Mouse (Mus musculus): ENCODE measurements around the gene Sulf2. TPM values are rescaled to one million over a fixed set of nuclear protein-coding genes. Genes with fewer than 3 reads are reported as not detected.
A peak's percentile ranks its signal among the peaks of the same experiment; 100 is the strongest.

Gene Sulf2
- total and polyA plus RNA-seq, 3 experiments = not detected

GRCm38 (mm10) chr2:166074322-166074721 lies 81.1 kb downstream of the Sulf2 start:
- in situ Hi-C loops (cut with MboI; ENCODE audit: low pct_ligation_motif_present, low pct_unique_long_range_greater_than_20kb, low sequenced_read_pairs) = no loop called here
- Histone ChIP-seq H3K4me3 (replicated peaks in 1 of 3; ENCODE audit: low read depth in 2 of 3, low read length in 2 of 3, poor library complexity in 1 of 3) (no peak overlapping the region), H3K9me3 (replicated peaks; ENCODE audit: low read length) (no peaks in the 10 kb centered on the region), H3K4me2 (ENCODE audit: insufficient read depth, low read depth, poor library complexity, severe bottlenecking) (no peak overlapping the region), H3K27me3 (replicated peaks) (no peaks in the 10 kb centered on the region), H3K9ac (ENCODE audit: insufficient read depth, low read depth) (no peak overlapping the region), H3K79me2 (replicated peaks; ENCODE audit: control insufficient read depth, extremely low read depth, insufficient read depth, poor library complexity, severe bottlenecking) (no peaks in the 10 kb centered on the region), H3K36me3 (replicated peaks in 1 of 2; ENCODE audit: control insufficient read depth in 1 of 2, insufficient read depth in 1 of 2, low read length in 1 of 2) (peaks cover 22 to 37% of the 10 kb centered on the region in 2 experiments), H3K27ac (ENCODE audit: insufficient read depth, low read depth) (no peak overlapping the region), H3K4me1 (ENCODE audit: control insufficient read depth in 1 of 2, insufficient read depth in 2 of 2) (peaks cover 0 to 2% of the 10 kb centered on the region in 2 experiments; a peak in 1 of 4 replicates)
- dilution Hi-C loops (cut with MboI; ENCODE audit: extremely low pct_ligation_motif_present, extremely low pct_unique_long_range_greater_than_20kb, low sequenced_read_pairs) = no loop called here
- DNase-seq (ENCODE audit: extremely low read depth) = no peak
- TF ChIP-seq POLR2AphosphoS2 (IDR thresholded peaks at IDR 0.05; ENCODE audit: low read depth, low read length) = peak; percentile 52; the same call in 1 of the 2 replicates
- no peak for TF ChIP-seq GABPA (IDR thresholded peaks at IDR 0.05; ENCODE audit: insufficient replicate concordance, low read depth, low read length)
- no peak for TF ChIP-seq MEF2A (IDR thresholded peaks at IDR 0.05; ENCODE audit: borderline replicate concordance, low read depth, low read length)

- no peak overlapping the region for H3K4me2 ChIP-seq (ENCODE audit: insufficient read depth, low read depth, poor library complexity, severe bottlenecking)
- no peaks in the 10 kb centered on the region for H3K79me2 ChIP-seq (replicated peaks; ENCODE audit: control insufficient read depth, extremely low read depth, insufficient read depth, poor library complexity, severe bottlenecking)
- H3K9me3 ChIP-seq (replicated peaks; ENCODE audit: low read length) = no peaks in the 10 kb centered on the region
- dilution Hi-C loops (cut with MboI; ENCODE audit: extremely low pct_ligation_motif_present, extremely low pct_unique_long_range_greater_than_20kb, low sequenced_read_pairs) = no loop called here
- H3K27me3 ChIP-seq (replicated peaks) = no peaks in the 10 kb centered on the region
- no peak for DNase-seq (ENCODE audit: extremely low read depth)
- H3K36me3 ChIP-seq (replicated peaks in 1 of 2; ENCODE audit: control insufficient read depth in 1 of 2, insufficient read depth in 1 of 2, low read length in 1 of 2) = peaks cover 30 to 49% of the 10 kb centered on the region in 2 experiments
- TF ChIP-seq CTCF (conservative IDR thresholded peaks at IDR 0.05 in 1 of 2, IDR thresholded peaks at IDR 0.05 in 1 of 2; ENCODE audit: low read depth in 2 of 2, low read length in 2 of 2) = no peak
- TF ChIP-seq MAZ (IDR thresholded peaks at IDR 0.05; ENCODE audit: low read depth, low read length) = no peak
- no peak for TF ChIP-seq HCFC1 (IDR thresholded peaks at IDR 0.05; ENCODE audit: low read depth, low read length)
- in situ Hi-C loops (cut with MboI; ENCODE audit: low pct_ligation_motif_present, low pct_unique_long_range_greater_than_20kb, low sequenced_read_pairs) = no loop called here
- no peak overlapping the region for H3K9ac ChIP-seq (ENCODE audit: insufficient read depth, low read depth)
- H3K27ac ChIP-seq (ENCODE audit: insufficient read depth, low read depth) = no peak overlapping the region
- H3K4me3 ChIP-seq (replicated peaks in 1 of 3; ENCODE audit: low read depth in 2 of 3, low read length in 2 of 3, poor library complexity in 1 of 3) = no peak overlapping the region
- H3K4me1 ChIP-seq (ENCODE audit: control insufficient read depth in 1 of 2, insufficient read depth in 2 of 2) = no peaks in the 10 kb centered on the region
These were observed 82.4 kb downstream of the Sulf2 start for GRCm38 (mm10) chr2:166073082-166073481.

- Histone ChIP-seq H3K36me3 (replicated peaks in 1 of 2; ENCODE audit: control insufficient read depth in 1 of 2, insufficient read depth in 1 of 2, low read length in 1 of 2) (peaks cover 39 to 60% of the 10 kb centered on the region in 2 experiments), H3K4me3 (replicated peaks in 1 of 3; ENCODE audit: low read depth in 2 of 3, low read length in 2 of 3, poor library complexity in 1 of 3) (no peak overlapping the region)
These were observed 83.6 kb downstream of the Sulf2 start for GRCm38 (mm10) chr2:166071889-166072288.

More at GRCm38 (mm10) chr2:166071889-166072288, 83.6 kb downstream of the Sulf2 start:
- Histone ChIP-seq H3K4me2 (ENCODE audit: insufficient read depth, low read depth, poor library complexity, severe bottlenecking) (no peak overlapping the region), H3K27ac (ENCODE audit: insufficient read depth, low read depth) (no peak overlapping the region), H3K79me2 (replicated peaks; ENCODE audit: control insufficient read depth, extremely low read depth, insufficient read depth, poor library complexity, severe bottlenecking) (no peaks in the 10 kb centered on the region), H3K4me1 (ENCODE audit: control insufficient read depth in 1 of 2, insufficient read depth in 2 of 2) (no peaks in the 10 kb centered on the region), H3K27me3 (replicated peaks) (no peaks in the 10 kb centered on the region), H3K9me3 (replicated peaks; ENCODE audit: low read length) (no peaks in the 10 kb centered on the region), H3K9ac (ENCODE audit: insufficient read depth, low read depth) (no peak overlapping the region)
- no peak for DNase-seq (ENCODE audit: extremely low read depth)
- in situ Hi-C loops (cut with MboI; ENCODE audit: low pct_ligation_motif_present, low pct_unique_long_range_greater_than_20kb, low sequenced_read_pairs) = no loop called here
- TF ChIP-seq MEF2A (IDR thresholded peaks at IDR 0.05; ENCODE audit: borderline replicate concordance, low read depth, low read length) (no peak), MXI1 (IDR thresholded peaks at IDR 0.05; ENCODE audit: low read depth, low read length) (no peak), HCFC1 (IDR thresholded peaks at IDR 0.05; ENCODE audit: low read depth, low read length) (no peak), POLR2AphosphoS2 (IDR thresholded peaks at IDR 0.05; ENCODE audit: low read depth, low read length) (no peak), TCF12 (IDR thresholded peaks at IDR 0.05; ENCODE audit: low read depth, low read length) (no peak), ZC3H11A (IDR thresholded peaks at IDR 0.05; ENCODE audit: low read depth, low read length) (no peak), ZNF384 (IDR thresholded peaks at IDR 0.05; ENCODE audit: low read depth, low read length) (no peak), NELFE (IDR thresholded peaks at IDR 0.05; ENCODE audit: low read depth, low read length) (no peak), SMC3 (IDR thresholded peaks at IDR 0.05; ENCODE audit: low read depth, low read length) (no peak), IRF4 (IDR thresholded peaks at IDR 0.05; ENCODE audit: low read depth, low read length) (no peak), BHLHE40 (IDR thresholded peaks at IDR 0.05; ENCODE audit: low read depth, low read length) (no peak), E2F4 (IDR thresholded peaks at IDR 0.05; ENCODE audit: insufficient replicate concordance, low read depth, low read length) (no peak), MAFK (IDR thresholded peaks at IDR 0.05; ENCODE audit: insufficient replicate concordance, low read length) (no peak), GABPA (IDR thresholded peaks at IDR 0.05; ENCODE audit: insufficient replicate concordance, low read depth, low read length) (no peak), POLR2A (IDR thresholded peaks at IDR 0.05; ENCODE audit: low read depth, low read length) (no peak), MAX (IDR thresholded peaks at IDR 0.05; ENCODE audit: low read length) (no peak)
- dilution Hi-C loops (cut with MboI; ENCODE audit: extremely low pct_ligation_motif_present, extremely low pct_unique_long_range_greater_than_20kb, low sequenced_read_pairs) = no loop called here
